Mouse (Mus musculus) midbrain, embryonic 15.5 days (tissue): Measurements from ENCODE around the gene Sh3rf3. TPM values are rescaled to one million over a fixed set of nuclear protein-coding genes. Genes with fewer than 3 reads are reported as not detected.

Source experiments
- ATAC-seq: fragments of 200-750 bp; cut with Nextera tagmentation; replicated peaks from 2 replicates; pipeline ENCODE4 v1.8.0; 2017; ENCODE audit warnings: moderate TSS enrichment
- H3K27ac ChIP-seq: fragments of 300-500 bp; sonication (generic); 2 replicates; pipeline ENCODE4 v1.5.1; 2015; ENCODE audit warnings: mild to moderate bottlenecking, inconsistent platforms
- H3K27me3 ChIP-seq: fragments of 300-500 bp; sonication (generic); replicated peaks from 2 replicates; pipeline ENCODE4 v1.6.1; 2015; ENCODE audit warnings: inconsistent platforms
- H3K36me3 ChIP-seq: fragments of 300-500 bp; sonication (generic); replicated peaks from 2 replicates; pipeline ENCODE4 v1.6.1; 2015; ENCODE audit warnings: inconsistent platforms
- H3K4me1 ChIP-seq: fragments of 300-500 bp; sonication (generic); 2 replicates; pipeline ENCODE4 v1.6.1; 2015; ENCODE audit warnings: inconsistent platforms
- H3K4me2 ChIP-seq: fragments of 300-500 bp; sonication (generic); 2 replicates; pipeline ENCODE4 v1.6.1; 2015; ENCODE audit warnings: inconsistent platforms, mild to moderate bottlenecking, moderate library complexity
- H3K4me3 ChIP-seq: fragments of 300-500 bp; sonication (generic); 2 replicates; pipeline ENCODE4 v1.5.1; 2015; ENCODE audit warnings: mild to moderate bottlenecking, inconsistent platforms
- H3K9ac ChIP-seq: fragments of 300-500 bp; sonication (generic); 2 replicates; pipeline ENCODE4 v1.6.1; 2015; ENCODE audit warnings: mild to moderate bottlenecking, inconsistent platforms
- H3K9me3 ChIP-seq: fragments of 300-500 bp; sonication (generic); 2 replicates; pipeline ENCODE4 v1.6.1; 2016; ENCODE audit warnings: inconsistent platforms
- WGBS: fragments of 180-500 bp; shearing (Covaris S2); methylation state at CpG from one replicate; pipeline ENCODE4 v1.1.7; 2015; ENCODE audit warnings: mixed read lengths; 5-methylcytosine and 5-hydroxymethylcytosine counted together
- polyA plus RNA-seq: library from polyadenylated mRNA; unstranded; fragments of >200 nt; fragmentation: Nextera tagmentation; extraction: Ambion mirVana; gene quantifications from 2 replicates; pipeline ENCODE4 v1.2.1, GENCODE M21; 2015

The Sh3rf3 gene
- polyA plus RNA-seq, 1 experiment from 2014 or later, result 3.1 TPM

- Histone ChIP-seq H3K27ac (no peak overlapping the region), H3K27me3 (no peaks in the 10 kb centered on the region), H3K4me2 (no peak overlapping the region), H3K9ac (no peak overlapping the region), H3K4me3 (no peak overlapping the region), H3K36me3 (no peaks in the 10 kb centered on the region), H3K9me3 (no peaks in the 10 kb centered on the region), H3K4me1 (no peaks in the 10 kb centered on the region)
- no peak for ATAC-seq
- 86% methylated on average over 2 of the region's 2 CpGs for WGBS
These were observed 312.3 kb downstream of the Sh3rf3 start for GRCm38 (mm10) chr10:59125497-59125896.

GRCm38 (mm10) chr10:59127637-59128036 is 314.5 kb downstream of the Sh3rf3 start:
- Histone ChIP-seq H3K9me3 (no peaks in the 10 kb centered on the region), H3K4me2 (no peak overlapping the region), H3K9ac (no peak overlapping the region), H3K27ac (no peak overlapping the region), H3K27me3 (no peaks in the 10 kb centered on the region), H3K4me1 (no peaks in the 10 kb centered on the region), H3K4me3 (no peak overlapping the region), H3K36me3 (no peaks in the 10 kb centered on the region)
- WGBS, result 80% methylated on average over 6 of the region's 6 CpGs
- no peak for ATAC-seq

GRCm38 (mm10) chr10:59131926-59132628 is 318.9 kb downstream of the Sh3rf3 start:
- H3K27ac ChIP-seq, result no peak overlapping the region
- no peaks in the 10 kb centered on the region for H3K36me3 ChIP-seq
- no peak for ATAC-seq
- H3K4me1 ChIP-seq, result no peaks in the 10 kb centered on the region
- WGBS, result 85% methylated on average over 20 of the region's 20 CpGs
- H3K4me2 ChIP-seq, result no peak overlapping the region
- H3K27me3 ChIP-seq, result no peaks in the 10 kb centered on the region
- H3K9ac ChIP-seq, result no peak overlapping the region
- no peak overlapping the region for H3K4me3 ChIP-seq
- H3K9me3 ChIP-seq, result no peaks in the 10 kb centered on the region

GRCm38 (mm10) chr10:59133478-59134009 is 320.4 kb downstream of the Sh3rf3 start:
- no peaks in the 10 kb centered on the region for H3K36me3 ChIP-seq
- H3K9ac ChIP-seq, result no peak overlapping the region
- no peaks in the 10 kb centered on the region for H3K27me3 ChIP-seq
- H3K9me3 ChIP-seq, result no peaks in the 10 kb centered on the region
- 42% methylated on average over 8 of the region's 8 CpGs for WGBS
- H3K27ac ChIP-seq, result no peak overlapping the region
- 0 out of 2 replicates have a peak, but pooled peaks have one; percentile 24 for ATAC-seq
- H3K4me2 ChIP-seq, result no peak overlapping the region
- no peak overlapping the region for H3K4me3 ChIP-seq
- H3K4me1 ChIP-seq, result no peaks in the 10 kb centered on the region

- no peak overlapping the region for H3K9ac ChIP-seq
- H3K27me3 ChIP-seq, result 0 out of 2 replicates have a peak, but pooled peaks cover 6% of the 10 kb centered on the region
- no peaks in the 10 kb centered on the region for H3K9me3 ChIP-seq
- ATAC-seq, result peak; percentile 77
- H3K4me2 ChIP-seq, result 0 out of 2 replicates have a peak overlapping the region, but pooled peaks have one; percentile 14
- 0 out of 2 replicates have a peak, but pooled peaks cover 4% of the 10 kb centered on the region for H3K4me1 ChIP-seq
- no peak overlapping the region for H3K4me3 ChIP-seq
- H3K36me3 ChIP-seq, result no peaks in the 10 kb centered on the region
- WGBS, result 15% methylated on average over 8 of the region's 8 CpGs
- H3K27ac ChIP-seq, result no peak overlapping the region
These were observed 336.8 kb downstream of the Sh3rf3 start for GRCm38 (mm10) chr10:59149956-59150383.

- no peak overlapping the region for H3K9ac ChIP-seq
- H3K9me3 ChIP-seq, result no peaks in the 10 kb centered on the region
- 0 out of 2 replicates have a peak, but pooled peaks cover 6% of the 10 kb centered on the region for H3K27me3 ChIP-seq
- H3K36me3 ChIP-seq, result no peaks in the 10 kb centered on the region
- 0 out of 2 replicates have a peak, but pooled peaks cover 4% of the 10 kb centered on the region for H3K4me1 ChIP-seq
- no peak overlapping the region for H3K4me2 ChIP-seq
- H3K27ac ChIP-seq, result no peak overlapping the region
- WGBS, result 89% methylated on average over 10 of the region's 10 CpGs
- no peak overlapping the region for H3K4me3 ChIP-seq
- ATAC-seq, result no peak
These were observed 337.9 kb downstream of the Sh3rf3 start for GRCm38 (mm10) chr10:59150938-59151657.

- WGBS, result 72% methylated on average over 5 of the region's 5 CpGs
- ATAC-seq, result no peak
- Histone ChIP-seq H3K4me1 (0 out of 2 replicates have a peak, but pooled peaks cover 4% of the 10 kb centered on the region), H3K27ac (no peak overlapping the region), H3K27me3 (0 out of 2 replicates have a peak, but pooled peaks cover 6% of the 10 kb centered on the region), H3K4me3 (no peak overlapping the region), H3K9ac (no peak overlapping the region), H3K9me3 (no peaks in the 10 kb centered on the region), H3K4me2 (no peak overlapping the region), H3K36me3 (no peaks in the 10 kb centered on the region)
These were observed 339.5 kb downstream of the Sh3rf3 start for GRCm38 (mm10) chr10:59152544-59153081.

- no peak overlapping the region for H3K27ac ChIP-seq
- 82% methylated on average over 3 of the region's 3 CpGs for WGBS
- H3K4me1 ChIP-seq, result no peaks in the 10 kb centered on the region
- no peaks in the 10 kb centered on the region for H3K27me3 ChIP-seq
- ATAC-seq, result no peak
- H3K4me3 ChIP-seq, result no peak overlapping the region
- H3K9me3 ChIP-seq, result no peaks in the 10 kb centered on the region
- no peak overlapping the region for H3K9ac ChIP-seq
- no peaks in the 10 kb centered on the region for H3K36me3 ChIP-seq
- no peak overlapping the region for H3K4me2 ChIP-seq
These were observed 345.5 kb downstream of the Sh3rf3 start for GRCm38 (mm10) chr10:59158627-59159026.

GRCm38 (mm10) chr10:59162185-59162897 is 349.2 kb downstream of the Sh3rf3 start:
- ATAC-seq, result no peak
- no peak overlapping the region for H3K4me2 ChIP-seq
- WGBS, result 58% methylated on average over 4 of the region's 4 CpGs

GRCm38 (mm10) chr10:59166104-59166944 is 353.2 kb downstream of the Sh3rf3 start:
- no peaks in the 10 kb centered on the region for H3K36me3 ChIP-seq
- ATAC-seq, result 0 out of 2 replicates have a peak, but pooled peaks have one; percentile 39
- no peaks in the 10 kb centered on the region for H3K9me3 ChIP-seq
- no peaks in the 10 kb centered on the region for H3K4me1 ChIP-seq
- H3K27me3 ChIP-seq, result no peaks in the 10 kb centered on the region
- no peak overlapping the region for H3K27ac ChIP-seq
- H3K4me2 ChIP-seq, result no peak overlapping the region
- 73% methylated on average over 14 of the region's 14 CpGs for WGBS
- H3K9ac ChIP-seq, result no peak overlapping the region
- no peak overlapping the region for H3K4me3 ChIP-seq

More at GRCm38 (mm10) chr10:59162185-59162897, 349.2 kb downstream of the Sh3rf3 start:
- Histone ChIP-seq H3K36me3 (no peaks in the 10 kb centered on the region), H3K27ac (no peak overlapping the region), H3K27me3 (no peaks in the 10 kb centered on the region), H3K9ac (no peak overlapping the region), H3K4me1 (no peaks in the 10 kb centered on the region), H3K9me3 (no peaks in the 10 kb centered on the region), H3K4me3 (no peak overlapping the region)

GRCm38 (mm10) chr10:59171042-59171441 is 357.9 kb downstream of the Sh3rf3 start:
- no peak overlapping the region for H3K9ac ChIP-seq
- H3K9me3 ChIP-seq, result no peaks in the 10 kb centered on the region
- no peaks in the 10 kb centered on the region for H3K36me3 ChIP-seq
- no peak overlapping the region for H3K27ac ChIP-seq
- H3K4me1 ChIP-seq, result no peaks in the 10 kb centered on the region
- no peak overlapping the region for H3K4me2 ChIP-seq
- no peak overlapping the region for H3K4me3 ChIP-seq
- 38% methylated on average over 3 of the region's 3 CpGs for WGBS
- H3K27me3 ChIP-seq, result no peaks in the 10 kb centered on the region
- no peak for ATAC-seq
